Mouse (Mus musculus): ENCODE measurements around the gene Arhgef3. TPM values are rescaled to one million over a fixed set of nuclear protein-coding genes. Genes with fewer than 3 reads are reported as not detected.
A peak's percentile ranks its signal among the peaks of the same experiment; 100 is the strongest.

Gene Arhgef3
- polyA plus RNA-seq, 2 experiments, result 2.6 to 5.4 TPM

GRCm38 (mm10) chr14:27183501-27184230 is 69.0 kb downstream of the Arhgef3 start:
- DNase-seq (ENCODE audit: low read depth in 3 of 3, low spot score in 3 of 3) (peak in 2 of 3 experiments; percentile 10 to 17), ATAC-seq (ENCODE audit: insufficient read depth) (no peak)
- no peak overlapping the region for H3K4me3 ChIP-seq (ENCODE audit: insufficient read depth in 1 of 2, low read depth in 2 of 2, low read length in 2 of 2)
- H3K9me3 ChIP-seq (ENCODE audit: control insufficient read depth, low read length), result no peaks in the 10 kb centered on the region
- no peak overlapping the region for H3K9ac ChIP-seq (replicated peaks)
- H3K36me3 ChIP-seq (replicated peaks; ENCODE audit: control insufficient read depth, insufficient read depth, low read depth), result no peaks in the 10 kb centered on the region
- peaks cover 0 to 2% of the 10 kb centered on the region in 2 experiments; a peak in 1 of 4 replicates for H3K4me1 ChIP-seq (replicated peaks; ENCODE audit: control insufficient read depth in 2 of 2, insufficient read depth in 2 of 2, low read length in 1 of 2)
- WGBS (ENCODE audit: insufficient replicate concordance), result 51% methylated on average over 16 of the region's 16 CpGs
- no peak overlapping the region for H3K27ac ChIP-seq
- no peaks in the 10 kb centered on the region for H3K27me3 ChIP-seq (ENCODE audit: control insufficient read depth, insufficient read depth, low read length)
- H3K4me2 ChIP-seq (ENCODE audit: low read depth), result no peak overlapping the region
- TF ChIP-seq EP300 (IDR thresholded peaks at IDR 0.05; ENCODE audit: low read depth) (no peak), CTCF (IDR thresholded peaks at IDR 0.05; ENCODE audit: low read depth) (peak; percentile 43)

GRCm38 (mm10) chr14:27185902-27186301 is 71.2 kb downstream of the Arhgef3 start:
- Histone ChIP-seq H3K27me3 (ENCODE audit: control insufficient read depth, insufficient read depth, low read length) (no peaks in the 10 kb centered on the region), H3K27ac (no peak overlapping the region), H3K9me3 (ENCODE audit: control insufficient read depth, low read length) (no peaks in the 10 kb centered on the region), H3K9ac (replicated peaks) (no peak overlapping the region), H3K4me3 (ENCODE audit: insufficient read depth in 1 of 2, low read depth in 2 of 2, low read length in 2 of 2) (no peak overlapping the region), H3K36me3 (replicated peaks; ENCODE audit: control insufficient read depth, insufficient read depth, low read depth) (no peaks in the 10 kb centered on the region), H3K4me1 (replicated peaks; ENCODE audit: control insufficient read depth in 2 of 2, insufficient read depth in 2 of 2, low read length in 1 of 2) (peaks cover 0 to 2% of the 10 kb centered on the region in 2 experiments; a peak in 1 of 4 replicates), H3K4me2 (ENCODE audit: low read depth) (no peak overlapping the region)
- DNase-seq (ENCODE audit: low read depth in 3 of 3, low spot score in 3 of 3) (no peak), ATAC-seq (ENCODE audit: insufficient read depth) (no peak)
- TF ChIP-seq CTCF (IDR thresholded peaks at IDR 0.05; ENCODE audit: low read depth) (no peak), EP300 (IDR thresholded peaks at IDR 0.05; ENCODE audit: low read depth) (no peak)
- WGBS (ENCODE audit: insufficient replicate concordance), result 29% methylated on average over 5 of the region's 5 CpGs

- Histone ChIP-seq H3K4me3 (ENCODE audit: insufficient read depth in 1 of 2, low read depth in 2 of 2, low read length in 2 of 2) (no peak overlapping the region), H3K4me2 (ENCODE audit: low read depth) (no peak overlapping the region), H3K27ac (no peak overlapping the region), H3K36me3 (replicated peaks; ENCODE audit: control insufficient read depth, insufficient read depth, low read depth) (no peaks in the 10 kb centered on the region), H3K9me3 (ENCODE audit: control insufficient read depth, low read length) (no peaks in the 10 kb centered on the region), H3K4me1 (replicated peaks; ENCODE audit: control insufficient read depth in 2 of 2, insufficient read depth in 2 of 2, low read length in 1 of 2) (peaks cover 0 to 2% of the 10 kb centered on the region in 2 experiments; a peak in 1 of 4 replicates), H3K27me3 (ENCODE audit: control insufficient read depth, insufficient read depth, low read length) (no peaks in the 10 kb centered on the region), H3K9ac (replicated peaks) (no peak overlapping the region)
- ATAC-seq (ENCODE audit: insufficient read depth), result no peak
- 57% methylated on average over 4 of the region's 4 CpGs for WGBS (ENCODE audit: insufficient replicate concordance)
- DNase-seq (ENCODE audit: low read depth in 3 of 3, low spot score in 3 of 3), result no peak
- TF ChIP-seq EP300 (IDR thresholded peaks at IDR 0.05; ENCODE audit: low read depth) (no peak), CTCF (IDR thresholded peaks at IDR 0.05; ENCODE audit: low read depth) (no peak)
These were observed 71.9 kb downstream of the Arhgef3 start for GRCm38 (mm10) chr14:27186596-27186995.

GRCm38 (mm10) chr14:27187025-27187424 is 72.3 kb downstream of the Arhgef3 start:
- Histone ChIP-seq H3K4me1 (replicated peaks; ENCODE audit: control insufficient read depth in 2 of 2, insufficient read depth in 2 of 2, low read length in 1 of 2) (peaks cover 0 to 2% of the 10 kb centered on the region in 2 experiments; a peak in 1 of 4 replicates), H3K9me3 (ENCODE audit: control insufficient read depth, low read length) (no peaks in the 10 kb centered on the region), H3K4me2 (ENCODE audit: low read depth) (no peak overlapping the region), H3K9ac (replicated peaks) (no peak overlapping the region), H3K27me3 (ENCODE audit: control insufficient read depth, insufficient read depth, low read length) (no peaks in the 10 kb centered on the region), H3K27ac (no peak overlapping the region), H3K4me3 (ENCODE audit: insufficient read depth in 1 of 2, low read depth in 2 of 2, low read length in 2 of 2) (no peak overlapping the region), H3K36me3 (replicated peaks; ENCODE audit: control insufficient read depth, insufficient read depth, low read depth) (no peaks in the 10 kb centered on the region)
- WGBS (ENCODE audit: insufficient replicate concordance), result 6% methylated on average over 4 of the region's 4 CpGs
- ATAC-seq (ENCODE audit: insufficient read depth) (no peak), DNase-seq (ENCODE audit: low read depth in 3 of 3, low spot score in 3 of 3) (peak in 2 of 3 experiments; percentile 10 to 14)
- TF ChIP-seq EP300 (IDR thresholded peaks at IDR 0.05; ENCODE audit: low read depth), result no peak
- peak; percentile 81 for TF ChIP-seq CTCF (IDR thresholded peaks at IDR 0.05; ENCODE audit: low read depth)

- 75% methylated on average over 4 of the region's 4 CpGs for WGBS (ENCODE audit: insufficient replicate concordance)
- Histone ChIP-seq H3K4me2 (ENCODE audit: low read depth) (no peak overlapping the region), H3K4me1 (replicated peaks; ENCODE audit: control insufficient read depth in 2 of 2, insufficient read depth in 2 of 2, low read length in 1 of 2) (no peaks in the 10 kb centered on the region), H3K9me3 (ENCODE audit: control insufficient read depth, low read length) (no peaks in the 10 kb centered on the region), H3K9ac (replicated peaks) (no peak overlapping the region), H3K27ac (no peak overlapping the region), H3K27me3 (ENCODE audit: control insufficient read depth, insufficient read depth, low read length) (no peaks in the 10 kb centered on the region), H3K36me3 (replicated peaks; ENCODE audit: control insufficient read depth, insufficient read depth, low read depth) (no peaks in the 10 kb centered on the region), H3K4me3 (ENCODE audit: insufficient read depth in 1 of 2, low read depth in 2 of 2, low read length in 2 of 2) (no peak overlapping the region)
- ATAC-seq (ENCODE audit: insufficient read depth) (no peak), DNase-seq (ENCODE audit: low read depth in 3 of 3, low spot score in 3 of 3) (no peak)
- TF ChIP-seq EP300 (IDR thresholded peaks at IDR 0.05; ENCODE audit: low read depth) (no peak), CTCF (IDR thresholded peaks at IDR 0.05; ENCODE audit: low read depth) (no peak)
These were observed 73.2 kb downstream of the Arhgef3 start for GRCm38 (mm10) chr14:27187885-27188284.
